Mouse (Mus musculus): ENCODE data around the gene Ntn1.

The Ntn1 gene

DNA sequence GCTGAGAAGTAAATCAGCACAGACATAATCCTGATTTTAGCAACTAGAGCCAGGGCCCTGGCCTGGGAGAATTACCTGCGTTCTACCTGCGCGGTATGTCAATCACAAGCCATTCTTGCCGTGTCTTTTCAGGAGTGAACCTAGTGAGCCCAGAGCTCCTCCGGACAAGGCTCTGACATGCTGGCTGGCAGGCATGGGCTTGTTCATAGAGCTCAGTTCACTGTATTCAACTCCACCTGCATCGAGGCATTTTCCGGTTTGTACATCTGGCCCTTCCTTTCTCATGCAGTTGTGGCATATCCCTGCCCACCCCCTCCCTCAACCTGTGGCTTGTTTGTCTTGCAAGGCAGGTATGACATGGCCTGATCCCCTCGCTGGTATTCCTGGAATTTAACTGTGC is 5.0 kb upstream of the Ntn1 start:
- no peak for DNase-seq

DNA sequence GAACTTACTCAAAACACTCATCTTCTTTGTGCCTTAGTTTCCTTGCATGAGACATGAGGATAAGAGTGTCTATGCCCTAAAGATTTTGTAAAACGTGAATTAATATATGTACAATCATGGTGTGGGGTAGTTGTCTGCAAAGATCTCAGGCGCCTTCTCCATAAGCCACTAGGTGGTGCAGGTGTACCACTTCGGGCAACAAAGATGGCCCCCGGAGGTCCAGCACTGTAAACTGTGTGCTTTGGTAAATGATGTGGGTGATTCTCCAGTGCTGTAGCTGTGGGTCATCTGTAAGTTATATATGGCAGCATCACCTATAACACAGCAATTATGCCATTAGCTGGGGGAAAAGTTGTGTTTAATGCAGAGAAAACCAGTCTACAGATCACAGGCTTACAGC is 3.6 kb upstream of the Ntn1 start:
- no peak for DNase-seq

DNA sequence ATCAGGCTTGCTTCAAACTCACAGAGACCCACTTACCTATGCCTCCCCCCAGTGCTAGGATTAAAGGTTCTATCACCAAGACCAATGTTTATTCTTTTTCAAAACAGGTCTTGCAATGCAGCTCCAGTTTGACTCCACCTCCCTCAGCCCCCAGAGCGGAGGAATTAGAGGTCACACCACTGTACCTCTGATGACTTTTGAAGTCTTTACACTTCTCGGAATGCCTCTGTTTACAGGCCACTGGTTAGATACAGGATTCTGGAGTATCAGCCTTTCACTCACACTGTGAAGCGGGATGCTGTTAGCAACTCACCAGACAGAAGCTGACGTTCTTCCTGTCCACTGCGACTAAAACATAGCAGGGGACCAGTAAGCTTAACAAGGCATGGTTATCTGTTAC is 805 bp upstream of the Ntn1 start:
- DNase-seq = no peak

DNA sequence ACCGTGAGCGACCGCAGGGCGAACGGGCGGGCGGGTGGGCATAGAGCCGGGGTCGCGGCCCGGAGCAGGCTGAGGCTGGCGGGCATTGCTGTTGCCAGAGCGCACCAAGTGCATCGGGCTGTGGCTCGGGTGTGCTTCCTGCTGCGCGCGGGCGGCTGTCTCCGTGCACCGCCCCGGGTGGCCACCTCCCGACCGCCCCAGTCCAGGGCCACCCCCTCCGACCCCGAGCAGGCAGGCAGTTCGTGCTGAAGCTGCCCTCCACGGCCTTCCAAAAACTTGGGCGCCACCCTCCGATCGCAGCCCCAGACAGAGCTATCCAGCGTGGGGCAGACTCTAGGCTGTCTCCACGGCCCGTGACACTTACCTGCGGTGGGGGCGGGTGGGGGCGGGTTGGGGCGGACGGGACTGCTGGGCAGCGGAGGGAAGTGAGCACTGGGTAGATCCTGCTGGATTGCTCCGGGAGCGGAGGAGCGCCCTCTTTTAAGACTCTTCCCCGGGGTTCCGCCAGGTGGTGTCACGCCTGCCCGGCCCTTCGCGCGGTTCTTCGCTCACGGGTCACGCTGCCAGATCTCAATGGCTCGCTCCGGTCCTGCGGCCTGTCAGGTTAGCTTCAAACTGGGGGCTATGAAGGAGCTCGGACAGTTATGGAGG is 477 bp downstream of the Ntn1 start:
- peak; percentile 13 for DNase-seq

DNA sequence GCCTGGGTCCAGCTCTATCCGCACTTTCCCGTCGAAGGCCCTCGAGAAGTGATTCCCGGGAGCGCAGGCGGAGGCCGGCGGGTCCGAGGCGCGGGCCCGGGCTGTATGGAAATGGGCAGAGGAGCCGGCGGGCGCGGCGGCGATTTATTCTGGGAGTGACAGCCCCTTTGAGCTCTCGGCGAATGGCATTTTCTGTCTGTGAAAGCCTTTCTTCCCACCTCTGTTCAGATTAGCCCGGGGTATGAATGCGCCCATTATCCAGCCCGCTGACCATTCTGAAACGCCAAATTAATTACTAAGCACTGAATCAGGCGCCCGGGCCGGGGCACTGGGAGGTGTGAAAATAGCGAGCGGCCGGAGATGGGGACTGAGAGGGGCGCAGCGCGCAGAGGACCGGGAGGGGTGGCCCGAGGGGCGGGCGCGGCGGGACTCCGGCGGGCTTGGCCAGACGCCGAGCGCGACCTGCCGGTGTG is 1.0 kb downstream of the Ntn1 start:
- peak; percentile 25 for DNase-seq

DNA sequence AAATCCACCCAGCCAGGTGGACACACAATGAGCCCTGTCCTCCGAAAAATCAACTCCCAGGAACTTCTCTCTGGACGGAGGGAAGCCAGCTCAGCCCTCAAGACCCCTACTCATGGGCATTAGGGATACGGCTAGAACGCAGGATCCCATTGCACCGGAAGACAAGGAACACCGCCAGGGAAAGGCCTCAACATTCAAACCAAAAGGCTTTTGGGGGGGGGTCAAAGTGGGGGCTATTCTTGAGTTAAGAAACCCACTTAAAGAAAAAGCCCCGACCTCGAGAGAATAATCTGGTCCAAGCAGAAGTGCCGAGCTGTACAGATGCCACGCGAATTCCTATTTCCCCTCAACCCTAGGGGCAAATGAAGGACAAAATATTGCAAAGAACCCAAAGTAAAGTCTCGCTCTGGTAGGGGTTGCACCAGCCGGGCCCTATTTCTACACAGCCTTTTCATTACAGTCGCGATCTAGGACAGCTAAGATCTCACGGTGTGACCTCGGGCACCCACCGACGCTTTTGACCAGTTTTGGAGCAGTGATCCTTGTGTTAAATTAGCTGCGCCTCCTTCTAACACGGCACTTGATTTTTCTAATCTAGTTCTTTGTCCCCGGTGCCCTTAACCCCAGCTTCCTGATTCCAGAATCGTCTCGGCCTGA is 1.6 kb downstream of the Ntn1 start:
- DNase-seq = no peak

DNA sequence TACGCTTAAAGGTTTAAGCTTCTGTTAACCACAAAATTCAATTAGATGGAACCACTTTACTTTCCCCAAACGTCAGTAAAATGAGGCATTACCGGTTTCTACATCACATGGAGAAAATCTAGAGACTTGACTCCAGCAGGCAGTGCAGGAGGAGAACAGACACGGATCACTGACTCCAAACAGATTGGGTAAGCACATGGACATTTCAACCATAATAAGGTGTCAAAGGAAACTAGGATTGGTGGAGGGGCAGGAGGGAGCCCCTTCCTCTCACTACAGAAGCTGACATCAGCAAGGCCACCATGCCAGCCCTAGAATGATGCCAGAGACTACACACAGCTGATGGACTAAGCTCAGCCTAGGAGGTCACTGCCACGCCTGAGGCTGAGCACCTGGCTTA is 5.1 kb downstream of the Ntn1 start:
- no peak for DNase-seq

DNA sequence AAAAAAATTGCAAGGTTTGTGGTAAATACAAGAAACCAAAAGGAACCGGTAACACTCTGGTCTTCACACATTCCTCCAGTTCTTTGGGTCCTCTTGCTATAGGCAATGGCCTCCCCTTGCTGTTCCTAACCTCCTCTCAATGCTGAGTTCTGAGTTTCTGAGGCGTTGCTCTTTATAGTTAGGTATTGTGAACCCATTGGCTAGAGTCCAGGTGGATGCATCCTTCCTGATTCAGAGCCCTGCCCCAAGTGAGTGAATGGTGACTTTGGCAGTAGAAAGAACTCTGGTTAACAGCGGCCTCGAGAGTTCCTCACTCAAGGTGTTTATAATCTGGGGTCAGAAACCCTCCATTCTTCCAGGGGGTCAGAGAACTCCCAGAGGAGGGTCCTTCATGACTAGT is 5.9 kb downstream of the Ntn1 start:
- no peak for DNase-seq

DNA sequence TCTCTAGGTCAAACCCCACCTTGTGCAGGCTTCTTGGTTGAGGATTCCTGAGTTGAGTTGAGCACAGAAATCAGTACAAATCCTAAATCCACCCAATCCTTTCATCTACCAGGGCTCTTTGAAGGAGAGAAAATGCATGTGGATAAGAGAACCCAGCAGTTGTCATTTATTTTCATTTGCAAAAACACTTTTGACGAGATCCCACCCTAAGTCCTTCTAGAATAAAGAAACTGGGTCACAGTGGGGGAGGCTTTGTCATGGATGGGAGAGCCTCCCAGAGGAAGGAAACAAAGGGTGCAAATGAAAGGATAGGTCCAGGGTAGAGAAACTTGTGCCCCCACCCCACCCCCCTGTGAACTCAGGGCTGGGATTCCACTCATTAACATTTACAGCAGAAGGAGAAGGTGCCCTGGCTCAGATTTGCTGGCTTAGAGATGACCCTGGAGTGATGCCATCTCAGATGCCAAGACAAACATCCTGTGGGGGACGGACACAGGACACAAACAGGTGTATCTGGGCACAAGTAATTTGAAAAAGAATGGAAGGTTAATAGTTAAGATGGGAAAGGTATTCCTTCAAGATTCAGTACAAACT is 6.6 kb downstream of the Ntn1 start:
- DNase-seq = no peak

DNA sequence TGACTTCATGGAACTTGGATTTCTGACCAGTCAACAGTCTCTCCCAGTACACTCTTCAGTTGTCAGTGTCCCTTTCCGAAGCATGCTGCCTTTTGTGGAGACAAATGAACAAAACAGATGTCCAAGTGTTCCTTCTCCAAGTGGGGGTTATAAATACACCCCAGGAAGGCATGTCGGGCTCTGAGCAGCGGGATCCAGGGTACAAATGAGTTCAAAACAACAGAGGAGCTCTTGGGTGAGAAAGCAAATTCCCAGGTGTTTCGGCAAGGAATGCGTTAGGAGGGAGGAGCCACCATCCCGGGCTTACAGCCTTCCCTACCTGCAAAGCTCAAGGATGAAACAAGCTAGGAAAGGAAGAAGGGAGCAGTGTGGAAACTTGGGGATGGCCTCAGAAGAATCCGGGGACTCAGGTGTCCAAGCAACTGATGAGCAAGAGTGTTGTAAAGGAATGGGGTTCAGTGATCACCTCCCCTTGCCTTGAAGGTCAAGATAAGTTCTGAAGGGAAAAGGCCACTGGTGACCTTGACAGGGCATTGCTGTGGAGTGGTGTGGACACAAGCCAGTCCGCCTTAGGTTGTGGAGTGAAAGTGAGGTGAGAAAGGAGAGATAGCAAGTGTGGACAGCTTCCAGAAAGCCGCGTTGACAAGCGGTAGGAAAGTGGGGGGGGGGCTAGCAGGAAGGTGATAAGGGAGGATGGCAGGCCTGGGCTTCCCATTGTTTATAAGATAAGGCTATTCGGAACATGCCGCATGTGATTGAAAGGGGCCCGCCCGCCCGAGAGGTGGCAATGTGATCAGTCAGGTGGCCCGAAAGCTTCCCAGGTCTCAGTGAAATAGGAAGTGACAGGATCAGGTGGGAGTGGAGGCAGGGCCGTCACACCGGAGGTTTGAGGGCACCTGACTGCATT is 10.0 kb downstream of the Ntn1 start:
- DNase-seq = no peak

DNA sequence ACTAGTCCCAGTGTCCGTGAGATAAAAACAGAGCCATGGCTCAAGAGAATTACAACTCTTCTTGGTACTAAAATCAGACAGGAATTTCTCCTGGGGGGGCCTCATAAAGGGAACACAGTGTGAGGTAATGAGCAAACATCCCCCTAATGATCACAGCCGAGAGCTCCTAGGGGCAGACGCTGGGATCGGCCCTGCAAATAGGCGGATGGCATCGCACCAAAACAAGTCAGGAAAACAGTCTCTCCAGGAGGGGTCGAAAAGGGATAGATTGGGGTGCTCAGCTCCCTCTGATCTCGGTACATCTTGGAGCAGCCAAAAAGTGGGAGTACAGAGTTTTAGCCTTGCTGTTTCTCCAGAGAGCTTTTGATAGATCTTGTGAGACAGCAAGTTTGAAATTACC is 11.0 kb downstream of the Ntn1 start:
- no peak for DNase-seq

DNA sequence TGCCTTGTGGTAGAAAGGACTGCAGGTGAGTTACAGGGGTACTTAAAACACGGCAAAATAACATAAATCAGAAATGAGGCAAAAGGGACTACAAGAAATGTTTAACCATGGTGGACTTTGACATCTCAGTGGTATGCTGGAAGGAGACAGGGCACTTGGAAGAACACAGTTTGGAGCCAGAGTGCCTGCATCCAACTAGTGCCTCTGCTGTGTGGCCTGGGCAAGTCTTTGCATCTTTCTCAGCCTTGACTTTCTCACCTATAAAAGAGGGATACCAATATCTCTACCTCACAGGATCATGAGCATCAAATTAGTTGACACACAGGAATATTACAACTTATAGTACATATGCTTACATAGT is 12.0 kb downstream of the Ntn1 start:
- DNase-seq = no peak

DNA sequence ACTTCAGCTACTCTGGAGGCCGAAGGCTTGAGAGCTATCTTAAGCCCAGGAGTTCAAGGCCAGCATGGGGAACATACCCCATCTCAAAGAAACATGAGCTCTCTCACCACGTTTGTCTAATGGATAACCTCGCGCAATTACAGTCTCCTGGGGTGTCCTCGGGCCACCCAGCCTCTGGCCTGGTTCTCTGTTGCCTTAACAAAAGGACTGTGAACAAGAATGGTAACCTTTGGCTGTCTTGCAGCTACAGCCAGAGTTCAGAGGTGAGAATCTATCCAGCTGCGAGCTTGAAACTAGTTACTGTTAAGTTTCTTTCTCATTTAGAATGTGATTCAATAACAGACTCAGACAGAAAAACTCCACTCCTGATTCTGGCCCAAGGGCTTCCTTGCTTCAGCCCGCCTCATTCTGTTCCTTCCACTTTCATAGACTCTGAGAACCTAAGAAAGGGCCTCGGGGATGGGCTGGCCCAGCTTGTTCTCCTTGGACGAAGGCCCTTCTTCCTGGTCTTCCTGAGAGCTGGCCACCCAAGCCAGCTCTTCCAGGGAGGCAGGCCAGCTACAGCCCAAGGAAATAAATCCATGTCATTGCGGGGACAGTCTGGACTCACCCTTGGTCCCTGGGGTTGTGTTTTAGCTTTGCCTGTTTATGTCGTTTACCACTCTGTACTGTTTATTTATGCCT is 12.5 kb downstream of the Ntn1 start:
- no peak for DNase-seq

DNA sequence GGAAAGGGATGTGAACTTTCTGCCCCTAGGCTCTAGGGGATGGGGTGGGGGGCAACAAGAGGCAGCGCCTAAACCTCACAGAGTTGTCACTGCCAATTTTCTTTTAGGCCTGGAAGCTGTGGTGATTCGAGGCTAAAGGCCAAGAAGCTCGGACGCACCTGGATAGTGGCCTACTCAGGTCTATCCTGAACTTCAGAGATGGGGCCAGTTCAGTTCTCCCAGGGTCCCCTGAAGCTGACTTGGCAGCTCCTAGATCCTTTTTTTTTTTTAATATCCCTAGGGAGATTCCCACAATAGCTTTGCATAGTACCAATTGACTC is 13.2 kb downstream of the Ntn1 start:
- no peak for DNase-seq

DNA sequence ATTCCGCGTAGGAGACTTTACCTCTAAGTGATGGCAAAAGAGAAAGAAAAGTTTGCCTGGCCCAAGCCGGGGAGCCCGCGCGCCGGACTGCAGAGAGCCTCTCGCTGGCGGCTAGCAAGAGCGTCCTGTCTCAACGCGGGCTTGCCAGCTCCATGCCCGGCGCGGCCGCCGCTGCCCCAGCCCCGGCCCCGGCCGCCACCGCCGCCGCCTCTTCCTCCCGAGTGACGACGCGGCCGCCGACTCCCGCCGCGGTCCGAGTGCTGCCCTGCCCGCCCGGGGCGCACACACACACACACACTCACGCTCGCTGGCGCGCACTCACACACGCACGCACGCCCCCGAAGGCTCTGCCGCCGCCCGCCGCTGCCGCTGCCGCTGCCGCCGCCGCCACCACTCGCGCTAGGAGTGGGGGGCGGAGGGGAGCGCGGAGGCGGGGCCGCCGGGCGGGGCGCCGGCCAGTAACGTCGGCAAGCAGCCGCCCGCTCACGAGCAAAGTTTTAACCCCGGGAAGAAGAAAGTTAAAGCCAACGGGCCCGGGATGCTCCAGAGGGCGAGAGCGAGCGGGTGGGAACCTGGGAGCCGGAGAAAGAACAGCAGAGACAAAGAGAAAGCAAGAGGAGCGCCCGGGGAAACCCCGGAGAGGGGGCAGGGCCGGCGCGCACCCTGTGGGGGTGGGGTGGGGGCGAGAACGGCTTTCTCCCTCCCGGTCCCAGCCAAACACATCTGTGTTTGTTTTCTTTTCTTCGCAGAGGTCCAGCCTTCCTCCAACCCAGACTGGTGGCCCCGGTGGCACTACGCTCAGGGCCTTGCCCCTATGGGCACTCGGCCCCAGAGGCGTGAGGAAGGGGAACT is 13.8 kb downstream of the Ntn1 start:
- DNase-seq = peak; percentile 32

DNA sequence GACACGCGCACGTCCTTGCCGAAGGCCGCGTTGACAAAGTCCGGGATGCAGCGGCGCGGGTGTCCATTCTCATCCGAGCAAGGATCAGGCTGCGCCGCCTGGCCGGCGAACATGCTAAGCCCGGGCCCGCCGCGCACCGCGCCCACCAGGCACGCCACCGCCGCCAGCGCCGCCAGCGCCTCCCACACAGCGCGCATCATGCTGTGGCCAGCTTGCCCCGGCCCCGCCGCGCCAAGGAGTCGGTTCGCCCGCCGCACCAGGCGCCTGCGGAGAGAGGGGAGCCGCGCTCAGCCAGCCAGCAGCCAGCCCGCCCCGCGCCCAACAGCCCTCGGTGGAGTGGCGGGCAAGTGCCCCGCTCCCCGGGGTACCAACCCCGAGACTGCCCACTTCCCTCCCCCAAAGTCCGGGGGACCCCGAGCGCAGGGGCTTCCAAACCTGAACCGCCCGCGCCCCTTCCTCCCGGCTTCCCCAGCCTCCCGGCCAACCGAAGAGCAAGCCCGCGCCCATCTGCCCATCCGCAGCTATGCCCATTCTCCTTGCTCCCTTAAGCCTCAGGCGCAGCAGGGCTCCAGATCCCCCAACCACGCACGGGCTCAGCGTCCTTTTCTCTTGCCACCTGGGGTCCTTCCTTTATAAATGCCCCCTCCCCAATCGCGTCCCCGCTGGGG is 14.6 kb downstream of the Ntn1 start:
- DNase-seq = peak; percentile 14

DNA sequence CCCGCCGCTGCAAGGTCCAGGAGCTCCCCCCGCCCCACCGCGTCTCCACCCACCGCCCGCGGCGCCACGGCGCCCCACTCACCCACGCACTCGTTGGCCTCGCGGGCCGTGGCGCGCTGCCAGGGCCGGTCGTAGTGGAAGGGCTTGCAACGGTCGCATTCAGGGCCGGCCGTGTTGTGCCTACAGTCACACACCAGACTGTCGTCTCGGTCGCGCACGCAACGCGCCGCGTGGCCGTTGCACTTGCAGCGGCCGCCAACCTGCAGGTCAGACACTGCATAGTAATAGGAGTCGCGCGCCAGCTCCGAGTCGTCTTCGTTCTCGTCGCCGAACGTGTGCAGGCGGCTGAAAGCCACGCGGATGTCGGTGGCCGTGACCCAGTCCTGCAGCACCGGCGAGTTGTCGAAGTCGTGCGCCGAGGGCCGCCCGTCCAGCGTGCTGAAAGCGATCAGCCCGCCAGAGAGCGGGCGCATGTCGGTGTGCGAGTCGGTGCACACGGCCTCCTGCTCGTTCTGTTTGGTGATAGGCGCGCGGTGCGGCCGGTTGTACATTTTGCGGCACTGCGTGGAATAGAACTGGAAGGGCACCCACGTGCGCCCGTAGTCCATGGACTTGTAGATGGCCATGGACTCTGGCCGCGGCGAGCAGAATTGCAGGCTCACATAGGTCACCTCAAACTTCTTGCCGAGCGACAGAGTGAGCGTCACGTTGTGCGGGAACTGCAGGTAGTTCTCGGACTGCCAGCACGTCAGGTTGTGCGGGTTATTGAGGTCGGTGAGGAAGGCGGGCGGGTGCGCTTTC is 15.4 kb downstream of the Ntn1 start:
- no peak for DNase-seq

DNA sequence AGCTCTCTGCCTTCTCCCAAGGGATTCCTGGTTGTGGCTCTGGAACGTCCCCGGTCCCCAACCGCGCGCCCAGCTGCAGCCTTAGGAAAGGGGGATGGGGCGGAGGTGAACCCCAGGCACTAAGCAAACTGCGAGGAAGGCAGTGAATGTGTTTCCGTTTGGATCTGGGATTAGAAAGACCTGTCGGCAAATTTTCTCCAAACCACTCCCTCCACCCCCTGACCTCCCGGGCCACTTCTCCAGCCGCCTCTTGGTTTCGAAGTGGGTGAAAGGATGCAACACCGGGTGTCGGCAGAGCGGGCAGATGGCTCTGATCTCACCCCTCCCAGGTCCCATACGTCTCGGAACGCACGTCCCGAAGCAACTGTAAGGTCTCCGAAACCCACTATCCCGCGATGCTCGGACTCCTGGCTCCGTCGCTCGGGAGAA is 16.0 kb downstream of the Ntn1 start:
- DNase-seq = no peak

DNA sequence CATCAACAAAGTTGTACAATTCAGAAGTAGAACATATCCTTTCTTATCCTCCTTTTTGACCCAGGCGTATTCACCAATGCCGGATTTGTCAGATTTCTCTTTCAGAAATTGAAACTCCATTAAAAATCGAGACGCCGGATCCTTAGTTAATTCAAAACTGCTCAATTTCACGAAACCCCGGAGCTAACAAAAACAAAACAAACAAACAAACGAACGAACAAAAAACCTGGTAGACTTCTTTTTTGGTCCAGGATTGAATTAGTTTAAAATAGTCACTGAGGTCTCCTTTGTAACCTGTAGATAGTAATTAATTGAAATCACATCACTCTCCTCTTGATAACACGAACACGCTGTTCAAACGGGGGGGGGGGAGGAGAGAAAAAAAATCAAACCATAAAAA is 16.5 kb downstream of the Ntn1 start:
- DNase-seq = no peak

DNA sequence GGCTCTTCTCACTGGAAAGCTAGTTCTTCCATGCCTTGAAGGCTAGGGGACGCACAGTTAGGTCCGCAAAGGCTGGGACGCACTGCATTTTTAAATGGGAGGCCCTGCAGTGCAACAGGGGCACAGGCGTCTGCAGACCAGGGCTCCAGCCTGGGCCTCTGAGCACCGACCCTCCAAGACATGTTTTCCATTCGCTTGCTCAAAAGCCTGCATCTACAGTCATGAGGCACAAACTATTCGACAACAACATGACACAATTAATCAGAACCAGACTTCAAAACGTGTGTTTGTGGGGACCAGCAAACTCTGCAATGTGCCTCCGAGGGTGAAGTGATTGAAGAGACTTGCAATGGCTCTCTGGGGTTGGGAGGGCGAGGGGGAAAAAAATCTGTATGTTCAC is 17.1 kb downstream of the Ntn1 start:
- no peak for DNase-seq

DNA sequence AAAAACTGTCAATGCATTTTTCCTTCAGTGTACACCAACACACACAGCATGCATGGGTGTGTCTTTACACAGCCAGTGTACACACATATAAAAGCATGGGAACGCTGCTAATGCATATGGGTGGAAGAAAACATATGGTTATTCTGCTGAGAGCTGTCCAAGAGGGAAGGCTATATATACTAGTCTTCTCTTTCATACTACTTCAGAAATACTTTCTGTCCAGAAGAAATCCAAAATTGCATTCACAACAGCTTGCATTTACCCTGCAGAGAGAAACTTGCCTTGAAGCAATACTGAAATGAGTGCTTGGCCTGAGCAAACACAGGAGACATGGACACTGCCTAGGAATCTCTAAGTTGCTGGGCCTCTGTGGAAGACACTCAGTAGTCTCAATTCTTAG is 18.8 kb downstream of the Ntn1 start:
- no peak for DNase-seq
